Mouse (Mus musculus): ENCODE measurements around the gene Gper1.
A peak's percentile ranks its signal among the peaks of the same experiment; 100 is the strongest.

Gper1 gene

DNA sequence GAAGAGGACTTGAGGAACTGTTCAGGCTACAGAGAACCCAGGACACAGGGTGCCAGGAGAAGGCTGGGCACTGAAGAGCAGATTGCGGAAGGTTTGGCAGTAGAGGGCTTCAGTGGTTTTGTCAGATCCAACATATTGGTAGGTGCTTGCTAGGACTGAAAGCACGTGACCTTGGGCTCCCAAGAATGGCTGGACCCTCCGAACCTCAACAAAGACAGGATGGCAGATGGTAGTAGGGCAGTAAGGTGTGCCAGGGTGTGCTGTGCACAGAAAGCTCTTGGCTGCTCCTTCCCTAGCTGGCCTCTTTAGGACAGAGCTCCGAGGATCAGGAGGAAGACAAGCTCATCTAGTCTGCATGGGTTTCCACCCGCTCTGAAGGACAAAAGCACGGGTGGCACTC, 11.8 kb upstream of the Gper1 start:
- DNase-seq (ENCODE audit: extremely low spot score, low spot score) = no peak

DNA sequence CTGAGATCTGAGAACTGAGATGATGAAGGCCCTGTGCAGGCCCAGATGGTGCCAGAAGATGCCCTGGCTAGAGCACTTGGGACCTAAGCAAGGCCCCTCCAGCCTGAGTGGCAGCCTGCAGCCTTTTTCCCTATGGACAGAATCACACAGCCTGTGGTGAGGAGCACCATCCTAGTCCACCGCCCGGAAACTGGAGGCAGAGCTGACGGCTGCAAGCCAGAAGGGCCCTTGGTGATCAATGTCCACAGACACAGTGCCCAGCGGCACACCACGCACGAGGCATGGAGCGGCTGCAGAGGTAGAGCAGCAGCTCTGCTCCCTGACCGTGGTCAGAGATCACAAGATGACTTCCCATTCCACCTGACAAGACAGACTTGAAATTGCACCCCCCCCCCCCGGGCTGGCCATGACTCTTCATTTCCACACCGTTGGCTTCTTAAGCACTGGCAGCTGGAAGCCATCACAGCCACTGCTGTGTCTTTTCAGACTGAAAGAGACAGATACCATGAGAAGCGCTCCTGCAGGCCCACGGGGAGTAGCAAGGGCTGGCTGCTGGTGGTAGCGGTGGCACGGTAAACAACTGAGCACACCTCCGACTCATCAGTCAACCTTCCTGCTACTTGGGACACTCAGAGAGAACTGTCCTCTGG, 11.2 kb upstream of the Gper1 start:
- DNase-seq (ENCODE audit: extremely low spot score, low spot score) = no peak

- no peak for DNase-seq (ENCODE audit: extremely low spot score, low spot score)
Observed at GRCm38 (mm10) chr5:139413545-139413944, 9.4 kb upstream of the Gper1 start.

DNA sequence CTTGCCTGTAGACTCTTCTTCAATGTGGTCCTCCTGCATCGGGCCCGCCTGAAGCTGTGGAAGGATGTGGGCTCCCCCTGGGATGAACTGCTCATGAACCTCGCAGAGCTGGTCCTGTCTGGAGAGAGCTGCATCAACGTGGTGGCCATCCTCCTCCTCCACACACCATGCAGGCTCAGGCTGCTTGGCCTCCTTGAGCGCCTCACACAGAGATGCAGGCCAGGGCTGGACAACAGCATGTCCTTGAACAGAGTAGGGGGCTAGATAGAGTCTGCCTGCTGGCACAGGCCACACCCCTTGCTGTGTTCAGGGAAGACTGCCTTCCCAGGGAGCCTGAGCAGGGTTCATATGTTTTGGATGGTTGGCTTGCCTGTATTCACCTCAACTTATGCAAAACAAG, 8.0 kb upstream of the Gper1 start:
- no peak for DNase-seq (ENCODE audit: extremely low spot score, low spot score)

DNA sequence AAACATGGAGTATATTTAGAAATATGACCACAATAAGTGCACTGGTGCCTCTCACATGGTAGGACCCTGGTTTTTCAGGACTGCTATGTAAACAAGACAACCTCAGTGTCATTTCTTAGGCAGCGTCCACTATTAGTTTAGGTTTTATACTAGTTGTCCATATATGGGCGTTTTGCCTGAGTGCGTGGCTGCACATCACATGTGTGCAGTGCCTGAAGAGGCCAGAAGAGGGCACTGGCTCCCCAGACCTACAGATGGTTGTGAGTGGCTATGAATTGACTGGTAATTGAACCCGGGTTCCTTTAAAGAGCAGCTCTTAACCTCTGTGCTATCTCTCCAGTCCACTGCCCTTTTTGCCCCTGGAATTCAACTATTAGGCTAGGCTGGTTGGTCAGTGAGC, 6.0 kb upstream of the Gper1 start:
- no peak for DNase-seq (ENCODE audit: extremely low spot score, low spot score)

- no peak for DNase-seq (ENCODE audit: extremely low spot score, low spot score)
Observed at GRCm38 (mm10) chr5:139417480-139417879, 5.5 kb upstream of the Gper1 start.

DNA sequence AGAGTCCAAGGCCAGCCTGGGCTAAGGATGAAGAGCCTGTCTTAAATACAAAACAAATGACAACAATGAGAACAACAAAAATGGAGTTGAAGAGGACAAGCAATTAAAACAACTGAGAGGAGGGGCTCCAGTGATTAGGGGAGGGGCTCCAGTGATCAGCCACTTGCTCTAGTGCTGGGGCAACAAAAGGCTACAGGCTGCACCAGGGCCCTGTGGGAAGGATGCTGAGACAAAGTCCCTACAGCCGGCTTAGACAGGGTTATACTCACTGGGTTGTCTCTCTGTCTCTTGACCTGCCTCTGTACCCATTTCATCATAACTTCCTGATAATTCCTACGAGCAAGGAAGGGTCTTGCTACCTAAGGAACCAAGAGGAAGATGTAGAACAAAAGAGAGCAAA, 4.8 kb upstream of the Gper1 start:
- no peak for DNase-seq (ENCODE audit: extremely low spot score, low spot score)

- DNase-seq (ENCODE audit: extremely low spot score, low spot score) = no peak
Observed at GRCm38 (mm10) chr5:139418633-139419032, 4.3 kb upstream of the Gper1 start.

- no peak for DNase-seq (ENCODE audit: extremely low spot score, low spot score)
Observed at GRCm38 (mm10) chr5:139425198-139425597, 2.2 kb downstream of the Gper1 start.

DNA sequence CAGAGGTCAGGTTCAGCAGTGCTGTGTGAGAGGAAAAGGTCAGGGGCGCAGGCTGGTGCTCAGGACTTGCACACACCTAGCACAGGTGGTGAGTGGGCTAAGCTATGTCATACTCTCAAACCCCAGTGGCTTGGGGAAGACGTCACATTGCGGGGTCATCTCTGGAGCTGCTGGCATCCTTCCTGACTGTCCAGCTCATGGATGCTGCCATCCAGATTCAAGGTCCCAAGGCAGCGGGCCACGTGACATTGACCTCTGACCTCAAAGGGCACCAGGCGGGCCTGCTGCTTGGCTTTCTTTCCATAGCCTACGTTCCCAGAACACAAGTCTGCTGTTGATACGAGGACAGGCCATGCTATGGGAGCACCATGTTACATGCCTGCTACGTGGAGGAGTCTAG, 4.0 kb downstream of the Gper1 start:
- no peak for DNase-seq (ENCODE audit: extremely low spot score, low spot score)

DNA sequence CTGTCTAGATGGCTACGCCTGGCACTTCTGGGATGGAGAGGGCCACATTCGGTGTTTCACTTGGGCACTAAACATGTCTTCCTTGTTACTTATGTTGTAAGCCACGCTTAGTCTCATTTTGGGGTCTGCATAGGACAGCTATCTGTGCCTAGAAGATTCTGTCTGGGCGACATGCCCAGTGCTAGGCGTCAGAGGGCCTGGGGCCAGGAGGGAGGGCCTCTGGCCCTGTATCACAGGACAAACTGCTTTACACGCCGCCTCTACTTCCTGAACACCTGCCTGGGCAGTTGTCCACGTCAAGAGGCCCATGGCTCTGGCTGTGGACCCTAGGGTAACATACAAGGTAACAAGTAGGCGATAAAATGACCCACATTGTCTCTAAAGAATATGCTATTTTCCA, 5.0 kb downstream of the Gper1 start:
- DNase-seq (ENCODE audit: extremely low spot score, low spot score) = no peak

- no peak for DNase-seq (ENCODE audit: extremely low spot score, low spot score)
Observed at GRCm38 (mm10) chr5:139429818-139430341, 6.9 kb downstream of the Gper1 start.

DNA sequence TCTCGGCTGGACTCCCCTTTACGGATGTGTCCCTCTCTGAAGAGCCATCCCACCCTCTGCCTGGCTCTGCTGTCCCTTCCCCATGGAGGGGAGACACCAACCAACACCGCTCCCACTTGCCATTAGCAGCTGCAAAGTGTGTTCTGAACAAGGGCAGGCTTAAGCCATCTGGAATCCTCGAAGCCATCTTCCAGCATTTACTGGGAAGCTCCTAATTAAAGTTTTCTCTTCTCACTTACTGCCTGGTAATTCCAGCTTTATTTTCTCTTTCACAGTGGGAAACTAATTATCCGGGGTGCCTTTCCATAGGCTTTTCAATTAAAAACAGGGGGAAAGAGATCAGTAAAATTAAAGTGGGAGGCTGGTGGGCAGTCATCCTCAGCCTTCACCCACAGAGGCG, 9.4 kb downstream of the Gper1 start:
- no peak for DNase-seq (ENCODE audit: extremely low spot score, low spot score)

DNA sequence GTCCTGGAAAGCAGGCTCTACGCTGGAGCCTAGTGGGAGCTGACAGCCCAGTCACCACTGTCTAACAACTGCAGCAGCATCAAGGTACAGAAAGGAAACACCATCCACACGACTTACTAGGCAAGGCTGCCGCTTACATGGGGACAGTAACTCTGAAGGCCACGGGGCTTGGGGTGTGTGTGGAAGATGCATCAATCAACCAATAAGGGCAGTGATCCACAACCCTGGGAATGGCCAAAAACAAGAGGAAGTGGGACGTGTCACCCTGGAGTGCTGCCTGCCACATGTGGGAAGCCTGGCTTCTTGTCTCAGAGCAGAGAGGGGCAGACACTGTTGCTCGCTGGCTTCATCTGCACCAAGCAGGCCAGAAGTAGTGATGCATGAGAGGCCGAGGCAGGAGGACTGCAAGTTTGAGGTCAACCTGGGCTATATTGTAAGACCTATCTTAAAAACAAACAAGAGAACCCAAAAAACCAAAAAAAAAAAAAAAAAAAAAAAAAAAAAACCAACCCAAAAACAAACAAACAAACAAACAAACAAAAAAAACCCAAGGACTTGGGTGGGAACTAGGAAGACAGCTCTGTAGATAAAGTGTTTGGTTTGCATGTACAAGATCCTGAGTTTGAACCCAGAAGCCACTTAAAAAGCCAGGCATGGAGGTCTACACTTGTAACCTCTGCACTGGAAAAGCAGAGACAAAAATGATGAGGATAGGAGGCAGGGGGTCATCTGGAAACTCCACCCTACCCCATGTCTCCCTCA, 10.0 kb downstream of the Gper1 start:
- DNase-seq (ENCODE audit: extremely low spot score, low spot score) = no peak

GRCm38 (mm10) chr5:139433842-139434568, 11.1 kb downstream of the Gper1 start:
- DNase-seq (ENCODE audit: extremely low spot score, low spot score) = no peak

DNA sequence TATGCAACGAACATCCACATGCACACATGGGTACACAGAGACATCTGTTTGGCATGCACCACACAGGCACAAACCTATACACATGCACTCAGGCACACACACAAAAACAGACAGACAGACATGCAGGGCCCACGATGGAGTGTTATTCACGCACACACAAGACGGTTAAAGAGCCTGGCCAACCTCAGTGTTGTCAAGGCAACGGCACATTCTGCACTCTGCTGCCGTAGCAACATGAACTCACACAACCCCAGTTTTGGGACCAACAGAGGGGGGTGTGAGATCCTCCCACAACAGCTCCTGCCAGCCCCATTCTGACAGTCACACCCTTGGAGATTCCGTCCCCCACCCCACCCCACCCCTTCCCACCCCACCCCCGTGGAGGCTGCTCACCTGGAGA, 12.0 kb downstream of the Gper1 start:
- DNase-seq (ENCODE audit: extremely low spot score, low spot score) = peak; percentile 44

DNA sequence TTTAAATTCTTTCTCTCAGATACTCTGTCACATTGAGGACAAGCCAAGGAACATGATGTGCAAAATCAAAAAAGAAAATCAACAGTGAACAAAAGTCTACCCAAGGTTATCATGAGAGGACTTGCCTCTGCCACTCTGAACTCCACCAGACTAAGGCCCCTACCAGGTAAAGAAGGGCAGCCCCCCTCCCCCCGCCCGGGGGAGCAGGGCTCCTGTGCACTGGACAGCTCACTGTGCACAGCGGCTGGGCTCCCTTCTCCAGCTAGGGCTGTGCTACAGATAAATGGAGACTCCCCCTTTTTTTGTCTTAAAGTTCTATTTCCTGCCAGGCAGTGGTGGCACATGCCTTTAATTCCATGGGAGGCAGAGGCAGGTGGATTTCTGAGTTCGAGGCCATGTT, 14.8 kb downstream of the Gper1 start:
- no peak for DNase-seq (ENCODE audit: extremely low spot score, low spot score)

- DNase-seq (ENCODE audit: extremely low spot score, low spot score) = no peak
Observed at GRCm38 (mm10) chr5:139438440-139438839, 15.5 kb downstream of the Gper1 start.

DNA sequence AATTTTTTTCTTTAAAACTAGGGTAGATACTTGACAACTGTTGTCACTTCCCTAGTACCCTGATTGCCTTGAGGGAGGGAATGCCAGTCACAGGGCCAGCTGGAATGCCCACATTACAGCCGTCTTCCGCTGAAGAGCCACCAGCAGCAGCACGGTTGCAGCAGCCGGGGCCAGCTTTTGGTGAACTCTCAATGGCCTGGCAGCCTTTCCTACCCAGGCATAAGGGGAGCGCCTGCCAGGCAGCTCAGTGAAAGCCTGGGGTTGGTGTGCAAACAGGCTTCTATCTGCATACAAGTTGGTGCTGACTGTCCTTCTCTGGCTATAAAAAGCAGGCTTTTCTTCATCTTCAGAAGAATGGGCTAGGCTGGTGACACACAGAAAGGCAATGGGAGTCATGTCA, 17.5 kb downstream of the Gper1 start:
- no peak for DNase-seq (ENCODE audit: extremely low spot score, low spot score)

- DNase-seq (ENCODE audit: extremely low spot score, low spot score) = no peak
Observed at GRCm38 (mm10) chr5:139440926-139441725, 18.2 kb downstream of the Gper1 start.

GRCm38 (mm10) chr5:139441726-139442018, 18.7 kb downstream of the Gper1 start:
- no peak for DNase-seq (ENCODE audit: extremely low spot score, low spot score)

DNA sequence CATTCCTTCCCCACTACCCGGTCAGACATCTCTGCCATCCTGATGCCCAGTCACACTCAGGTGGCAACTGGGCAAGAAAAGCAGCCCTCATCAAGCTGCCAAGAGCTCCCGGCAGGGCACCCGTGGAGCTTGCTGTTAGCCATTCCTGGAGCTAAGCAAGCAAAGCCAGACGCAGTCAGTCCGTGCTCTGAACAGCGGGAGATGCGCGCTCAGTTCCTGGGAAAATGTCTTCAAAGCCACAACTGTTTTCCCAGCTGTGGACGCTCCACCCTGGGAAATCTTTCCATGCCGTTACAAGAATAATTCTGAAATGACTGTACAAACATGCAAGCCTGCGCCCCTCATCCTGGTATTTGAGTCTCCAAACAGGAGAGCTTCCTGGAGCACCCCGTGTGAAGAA, 19.5 kb downstream of the Gper1 start:
- peak; percentile 35 for DNase-seq (ENCODE audit: extremely low spot score, low spot score)

Measured in neural tube, embryonic 10.5 days (tissue).